Mouse (Mus musculus): ENCODE results near the gene 2310039H08Rik. TPM values are rescaled to one million over a fixed set of nuclear protein-coding genes. Genes with fewer than 3 reads are reported as not detected.

Gene 2310039H08Rik
- 74.0 and 78.1 TPM in 2 replicates for polyA plus RNA-seq (2015; fragmentation: Nextera tagmentation; extraction: Ambion mirVana)

GRCm38 (mm10) chr17:46772404-46773277 is at the start of gene 2310039H08Rik:
Gene 2310039H08Rik, plus strand, starts transcription at chr17:46772635.

DNA sequence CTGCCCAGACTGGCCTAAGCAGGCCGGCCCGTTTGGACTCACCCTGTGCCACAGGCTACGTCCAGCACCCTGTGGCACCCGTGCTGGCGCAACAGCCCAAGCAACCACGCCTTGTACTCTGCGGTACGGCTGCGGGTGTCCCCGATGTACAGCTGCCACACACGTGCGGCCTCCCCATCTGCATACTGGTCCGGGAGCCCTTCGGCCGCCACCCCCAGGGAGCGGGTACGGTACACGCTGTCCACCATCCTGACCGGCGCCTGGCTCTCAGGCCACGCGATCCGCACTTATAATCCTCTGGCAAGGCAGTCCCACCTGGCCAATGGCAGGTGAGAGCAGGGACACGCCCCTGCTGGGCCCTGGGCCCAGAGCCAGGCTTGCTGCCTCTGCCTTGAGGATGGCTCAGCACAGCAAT is 43.5 kb upstream of the 2310039H08Rik start, which contains the start of gene Gnmt:
TSS of gene Gnmt (minus strand) at position 265 of the 415 bp plus-strand sequence.

DNA sequence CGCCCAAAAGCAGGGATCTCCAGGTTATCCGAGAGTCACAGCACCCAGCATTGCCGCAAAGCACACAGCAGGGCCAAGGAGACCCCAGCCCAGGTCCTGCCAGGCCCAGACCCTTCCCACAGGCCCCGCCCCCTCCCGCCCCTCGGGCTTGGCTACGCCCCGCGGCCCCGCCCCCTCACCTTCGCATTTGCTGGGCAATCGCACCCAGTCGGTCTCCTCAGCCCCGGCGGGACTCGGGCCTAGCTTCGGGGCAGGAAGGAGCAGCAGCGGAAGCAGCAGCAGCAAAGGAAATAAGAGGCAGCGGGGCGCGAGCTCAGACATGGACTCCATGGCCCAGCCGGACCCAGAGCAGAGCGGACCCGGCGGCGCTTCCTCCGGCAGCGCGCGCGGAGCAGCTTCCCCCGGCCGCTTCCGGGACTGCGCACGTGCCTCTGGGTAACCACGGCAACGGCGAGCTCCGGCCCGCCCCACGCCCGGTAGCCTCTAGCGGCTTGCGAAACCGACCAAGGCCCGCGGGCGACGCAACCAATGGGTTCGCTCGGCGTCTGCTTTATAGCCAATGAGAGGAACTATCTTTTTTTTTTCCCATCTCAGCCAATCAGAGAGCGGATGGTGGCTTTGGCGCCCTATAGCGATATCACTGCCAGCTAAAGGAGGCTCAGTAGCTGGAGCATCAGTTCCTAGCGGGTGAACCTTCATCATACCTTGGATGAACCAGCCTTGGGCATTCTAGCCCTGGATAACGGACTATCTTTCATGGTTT is 20.5 kb upstream of the 2310039H08Rik start, which contains the start of gene Cnpy3:
TSS of gene Cnpy3 (minus strand) at position 421 of the 763 bp plus-strand sequence.

DNA sequence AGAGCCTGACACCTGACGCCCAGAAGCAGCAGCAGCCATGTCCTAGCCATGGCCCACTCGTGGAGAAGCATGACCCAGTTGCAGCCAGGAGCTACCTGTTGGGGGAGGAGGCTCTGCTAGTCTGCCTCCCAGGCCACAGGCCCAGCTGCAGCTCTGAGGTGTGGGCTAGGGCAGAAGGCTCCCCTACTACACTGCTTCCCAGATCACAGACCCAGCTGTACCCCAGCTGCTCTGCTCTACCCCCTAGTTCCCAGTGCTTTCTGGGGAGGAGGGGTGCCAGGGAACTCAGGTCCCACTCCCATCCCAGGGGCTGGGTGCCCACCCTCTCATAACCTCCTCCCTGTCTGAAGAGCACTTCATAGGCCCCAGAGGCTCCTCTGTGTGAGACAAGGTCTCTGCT is 8.9 kb upstream of the 2310039H08Rik start, which contains the start of gene Ptcra:
TSS of gene Ptcra (minus strand) at position 169 of the 400 bp plus-strand sequence.

DNA sequence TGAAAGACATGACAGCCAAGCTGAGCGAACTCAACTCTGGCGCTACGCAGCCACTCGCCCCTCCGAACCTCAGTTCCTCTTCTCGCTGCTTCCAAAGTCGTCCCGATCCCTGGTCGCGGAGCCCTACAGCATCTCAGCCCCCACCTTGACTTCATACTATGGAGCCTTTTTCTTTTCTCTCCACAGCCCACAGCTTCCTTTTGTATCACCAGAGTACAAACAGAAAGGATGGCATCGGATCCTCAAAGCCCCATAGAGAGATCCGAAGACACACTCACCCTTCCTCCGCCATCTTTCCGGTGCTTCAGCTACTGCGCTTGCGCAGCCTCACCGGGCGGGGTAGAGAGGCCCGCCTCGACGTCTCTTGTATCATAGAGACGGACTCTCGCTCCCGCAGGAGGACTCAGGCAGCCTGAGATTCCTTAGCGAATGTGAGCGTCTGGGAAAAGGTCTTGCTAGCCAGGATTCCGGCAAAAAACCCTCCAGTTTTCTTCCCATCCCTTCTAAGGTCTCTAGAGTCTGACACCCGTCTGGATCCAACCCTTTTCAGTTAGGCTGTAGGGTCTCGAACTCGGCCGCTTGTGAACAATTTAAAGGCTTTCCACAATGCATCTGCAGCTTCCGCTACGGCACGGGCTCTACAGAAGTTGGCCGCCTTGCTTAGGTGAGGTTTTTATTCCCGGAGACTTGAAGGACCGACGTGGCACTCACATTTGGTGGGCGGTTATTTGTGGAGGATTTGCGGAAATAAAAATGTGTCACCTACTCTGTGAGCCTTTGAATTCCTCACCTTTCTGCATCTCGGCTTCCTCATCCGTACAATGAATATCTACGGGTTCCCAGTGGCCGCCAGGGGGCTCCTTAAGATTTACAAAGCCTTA is 10.1 kb downstream of the 2310039H08Rik start, which contains the start of gene Rpl7l1:
TSS of gene Rpl7l1 (minus strand) at position 332 of the 881 bp plus-strand sequence.

Other genes starting within 250 kb of the 2310039H08Rik start
- 3.8 and 4.6 TPM in 2 replicates for gene Cul9, start 226.2 kb upstream of the 2310039H08Rik start, polyA plus RNA-seq (2015; fragmentation: Nextera tagmentation; extraction: Ambion mirVana)
- gene Srf, start 216.5 kb upstream of the 2310039H08Rik start, polyA plus RNA-seq (2015; fragmentation: Nextera tagmentation; extraction: Ambion mirVana): 11.5 and 11.8 TPM in 2 replicates
- gene Ptk7, start 143.1 kb upstream of the 2310039H08Rik start, polyA plus RNA-seq (2015; fragmentation: Nextera tagmentation; extraction: Ambion mirVana): 27.0 and 29.7 TPM in 2 replicates
- 21.3 and 22.1 TPM in 2 replicates for gene Klc4, start 126.6 kb upstream of the 2310039H08Rik start, polyA plus RNA-seq (2015; fragmentation: Nextera tagmentation; extraction: Ambion mirVana)
- 162 and 164 TPM in 2 replicates for gene Mrpl2, start 126.4 kb upstream of the 2310039H08Rik start, polyA plus RNA-seq (2015; fragmentation: Nextera tagmentation; extraction: Ambion mirVana)
- 29.7 and 30.6 TPM in 2 replicates for gene Cul7, start 122.3 kb upstream of the 2310039H08Rik start, polyA plus RNA-seq (2015; fragmentation: Nextera tagmentation; extraction: Ambion mirVana)
- gene Rrp36, start 98.3 kb upstream of the 2310039H08Rik start, polyA plus RNA-seq (2015; fragmentation: Nextera tagmentation; extraction: Ambion mirVana): 31.2 and 38.9 TPM in 2 replicates
- gene Mea1, start 93.8 kb upstream of the 2310039H08Rik start, polyA plus RNA-seq (2015; fragmentation: Nextera tagmentation; extraction: Ambion mirVana): 77.9 and 84.1 TPM in 2 replicates
- 276 and 315 TPM in 2 replicates for gene Klhdc3, start 91.7 kb upstream of the 2310039H08Rik start, polyA plus RNA-seq (2015; fragmentation: Nextera tagmentation; extraction: Ambion mirVana)
- 40.9 and 43.3 TPM in 2 replicates for gene Ppp2r5d, start 67.5 kb upstream of the 2310039H08Rik start, polyA plus RNA-seq (2015; fragmentation: Nextera tagmentation; extraction: Ambion mirVana)
- 12.0 and 16.9 TPM in 2 replicates for gene Pex6, start 61.2 kb upstream of the 2310039H08Rik start, polyA plus RNA-seq (2015; fragmentation: Nextera tagmentation; extraction: Ambion mirVana)
- gene Gnmt, start 43.5 kb upstream of the 2310039H08Rik start, polyA plus RNA-seq (2015; fragmentation: Nextera tagmentation; extraction: Ambion mirVana): 2.6 and 3.7 TPM in 2 replicates
- 22.4 and 30.1 TPM in 2 replicates for gene Cnpy3, start 20.4 kb upstream of the 2310039H08Rik start, polyA plus RNA-seq (2015; fragmentation: Nextera tagmentation; extraction: Ambion mirVana)
- gene Ptcra, start 8.9 kb upstream of the 2310039H08Rik start, polyA plus RNA-seq (2015; fragmentation: Nextera tagmentation; extraction: Ambion mirVana): 0.18 and 0.23 TPM in 2 replicates
- 64.8 and 75.2 TPM in 2 replicates for gene Rpl7l1, start 10.0 kb downstream of the 2310039H08Rik start, polyA plus RNA-seq (2015; fragmentation: Nextera tagmentation; extraction: Ambion mirVana)
- 2.6 and 2.7 TPM in 2 replicates for gene Bicral, start 85.8 kb downstream of the 2310039H08Rik start, polyA plus RNA-seq (2015; fragmentation: Nextera tagmentation; extraction: Ambion mirVana)
- 45.2 and 55.0 TPM in 2 replicates for gene Tbcc, start 118.0 kb downstream of the 2310039H08Rik start, polyA plus RNA-seq (2015; fragmentation: Nextera tagmentation; extraction: Ambion mirVana)
- gene Prph2, start 137.8 kb downstream of the 2310039H08Rik start, polyA plus RNA-seq (2015; fragmentation: Nextera tagmentation; extraction: Ambion mirVana): not detected in 2 replicates
- gene Ubr2, start 237.9 kb downstream of the 2310039H08Rik start, polyA plus RNA-seq (2015; fragmentation: Nextera tagmentation; extraction: Ambion mirVana): 9.3 and 9.8 TPM in 2 replicates

All from skeletal muscle tissue, postnatal 0 days (tissue).